Mouse (Mus musculus) thymus, postnatal 25 days (tissue): Measurements from ENCODE around the gene Selenon.
"Not testable (repeated sequence)": the region's sequence is repeated elsewhere in the genome, so short reads cannot be mapped to it uniquely, and the experiment has no call there.

Experiments used
- DNase-seq: peaks from one replicate; pipeline ENCODE4 v3.0.0; 2022

Gene Selenon

DNA sequence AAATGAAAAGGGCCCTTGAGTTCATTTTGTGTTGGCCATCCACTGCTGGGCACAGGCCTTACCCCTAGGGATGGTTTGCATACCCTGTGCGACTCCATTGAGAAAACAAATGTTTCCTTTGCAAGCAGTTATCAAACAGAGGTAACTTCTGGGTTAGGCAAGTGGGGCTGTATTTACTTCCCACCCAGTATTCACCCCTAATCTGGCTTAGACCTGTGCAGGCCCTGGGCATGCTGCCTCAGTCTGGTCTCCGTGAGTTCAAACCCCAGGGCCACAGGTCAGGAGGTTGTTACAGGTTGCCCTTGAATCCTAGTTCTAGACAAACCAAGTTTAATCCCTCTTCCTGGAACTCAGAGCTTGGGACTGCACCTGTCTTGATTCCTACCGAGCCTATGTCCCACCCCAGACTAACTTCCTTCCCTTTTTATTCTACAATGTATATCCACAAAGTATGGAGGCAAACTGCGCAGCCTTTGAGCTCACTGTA lies 46.6 kb downstream of the Selenon start:
- DNase-seq = no peak

DNA sequence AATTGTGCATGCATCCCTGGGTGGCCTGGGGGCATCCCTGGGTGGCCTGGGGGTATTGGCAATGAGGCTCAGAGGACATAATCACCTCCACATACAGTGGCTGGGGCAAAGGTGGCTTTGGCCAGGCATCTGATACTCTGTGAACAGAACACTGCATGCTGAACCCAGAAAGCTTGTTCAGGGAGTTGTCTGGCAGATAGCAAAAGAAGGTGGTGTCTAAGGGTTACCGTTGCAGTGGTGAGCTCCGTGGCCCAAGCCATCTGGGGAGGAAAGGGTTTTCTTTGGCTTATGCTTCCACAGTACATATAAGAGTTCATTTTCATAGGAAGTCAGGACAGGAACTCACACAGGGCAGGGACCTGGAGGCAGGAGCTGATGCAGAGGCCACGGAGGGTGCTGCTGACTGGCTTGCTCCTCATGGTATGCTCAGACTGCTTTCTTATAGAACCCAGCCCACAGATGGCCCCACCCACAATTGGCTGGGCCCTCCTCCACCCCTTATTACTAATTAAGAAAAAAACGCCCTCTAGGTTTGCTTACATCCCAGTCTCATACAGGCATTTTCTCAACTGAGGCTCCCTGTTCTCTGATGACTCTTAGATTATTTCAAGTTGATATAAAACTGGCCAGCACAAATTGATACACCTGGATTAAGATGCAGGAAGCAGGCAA lies 48.1 kb downstream of the Selenon start:
- no peak for DNase-seq

GRCm38 (mm10) chr4:134501095-134501494 lies 50.9 kb downstream of the Selenon start:
- no peak for DNase-seq

DNA sequence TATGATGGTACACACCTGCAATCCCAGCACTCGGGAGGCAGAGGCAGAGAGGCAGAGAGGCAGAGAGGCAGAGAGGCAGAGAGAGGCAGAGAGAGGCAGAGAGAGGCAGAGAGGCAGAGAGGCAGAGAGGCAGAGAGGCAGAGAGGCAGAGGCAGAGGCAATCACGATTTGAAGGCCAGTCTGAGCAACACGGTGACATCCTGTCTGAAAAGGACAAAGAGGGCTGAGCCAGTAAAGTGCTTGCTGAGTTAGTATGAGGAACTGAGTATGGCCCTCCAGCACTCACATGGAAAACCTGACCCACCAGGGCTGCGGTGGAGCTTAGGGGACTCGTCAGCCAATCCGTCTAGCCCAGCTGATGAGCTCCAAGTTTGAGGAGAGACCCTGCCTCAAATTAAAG lies 53.0 kb downstream of the Selenon start:
- DNase-seq = not testable (repeated sequence)

- no peak for DNase-seq
These were observed 53.8 kb downstream of the Selenon start for GRCm38 (mm10) chr4:134497986-134498731.

DNA sequence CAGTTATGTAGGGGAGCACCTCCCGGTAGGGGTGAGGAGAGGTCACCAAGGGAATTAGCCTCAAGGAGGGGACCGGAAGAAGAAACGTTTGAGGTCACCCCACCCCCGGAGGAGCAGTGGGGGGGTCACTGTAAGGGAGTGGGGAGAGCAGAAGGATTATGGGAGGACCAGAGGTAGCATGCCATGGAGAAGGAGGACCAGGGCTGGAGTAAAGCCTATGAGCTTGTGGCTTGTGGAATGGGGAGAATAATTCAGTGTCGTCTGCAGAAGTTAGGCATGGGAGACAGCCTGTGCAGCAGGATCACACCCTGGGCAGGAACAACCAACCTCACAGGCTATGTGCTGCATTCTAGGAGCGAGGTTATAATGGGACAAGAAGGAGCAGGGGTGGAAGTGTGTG lies 54.7 kb downstream of the Selenon start:
- DNase-seq = no peak

- DNase-seq = peak; percentile 75
These were observed 55.3 kb downstream of the Selenon start, which contains the start of gene Paqr7 for GRCm38 (mm10) chr4:134496595-134497210. Paqr7 (plus strand) TSS chr4:134496697.

GRCm38 (mm10) chr4:134495546-134495923 lies 56.4 kb downstream of the Selenon start:
- peak; percentile 23 for DNase-seq

- DNase-seq = peak; percentile 77
These were observed 57.0 kb downstream of the Selenon start for GRCm38 (mm10) chr4:134494780-134495545.

- DNase-seq = not testable (repeated sequence)
These were observed 57.8 kb downstream of the Selenon start for GRCm38 (mm10) chr4:134494161-134494560.

GRCm38 (mm10) chr4:134491716-134492115 lies 60.2 kb downstream of the Selenon start:
- DNase-seq = peak; percentile 35

DNA sequence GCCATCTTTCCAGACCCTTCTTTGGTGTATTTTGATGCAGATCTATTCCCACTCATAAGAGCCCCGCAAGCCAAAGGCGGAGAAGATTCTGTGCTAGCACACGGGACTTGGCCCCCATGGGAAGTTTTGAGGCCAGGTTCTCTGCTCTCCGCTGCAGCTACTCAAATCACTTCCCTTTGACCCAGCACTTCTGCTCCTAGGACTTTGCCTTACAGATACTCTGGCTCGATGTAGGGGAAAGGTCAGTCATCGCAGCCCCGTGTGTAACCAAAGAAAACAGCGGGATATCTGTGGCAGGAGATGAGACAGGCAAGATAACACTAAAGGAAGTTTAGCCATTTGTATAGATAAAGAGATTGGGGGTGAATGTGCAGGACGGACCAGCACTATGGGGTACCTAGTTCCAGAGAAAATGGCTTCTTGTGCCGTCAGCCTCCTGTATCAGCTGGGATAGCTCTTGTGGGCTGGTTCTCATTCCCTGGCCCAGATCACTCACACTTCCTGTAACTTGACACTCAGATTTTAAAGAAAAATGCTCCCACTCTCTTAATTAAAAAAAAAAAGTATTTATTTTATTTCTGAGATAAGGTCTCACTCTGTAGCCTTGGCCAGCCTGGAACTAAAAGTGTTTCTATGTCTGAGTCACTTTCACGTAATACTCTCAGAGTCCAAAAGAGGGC lies 61.8 kb downstream of the Selenon start:
- DNase-seq = no peak

DNA sequence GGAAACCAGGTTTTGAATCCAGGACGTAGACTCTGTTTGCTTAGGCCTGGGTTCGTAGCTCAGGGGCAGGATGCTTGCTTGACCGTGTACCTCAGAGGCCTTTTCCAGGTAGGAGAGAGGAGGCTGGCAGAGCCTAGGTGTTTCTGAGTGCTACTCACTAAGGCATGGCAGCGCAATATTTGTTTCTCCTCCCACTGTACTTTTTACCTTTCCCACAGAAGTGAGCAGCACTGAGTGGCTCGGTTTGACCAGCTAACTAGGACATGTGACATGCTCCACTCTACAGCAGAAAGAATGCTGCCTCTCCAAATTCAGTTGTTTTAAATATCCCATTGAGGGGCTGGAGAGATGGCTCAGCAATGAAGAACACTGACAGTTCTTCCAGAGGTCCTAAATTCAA lies 63.8 kb downstream of the Selenon start:
- no peak for DNase-seq
